Mouse (Mus musculus) T-helper 1 cell (primary cell): ENCODE measurements at regions not wholly inside any gene's neighbourhood (a gene's known extent, or its start where the extent isn't known, plus 50 kb on each side); places are given as distances from the start of the nearest gene placed in this dataset.

Experiments used
- in situ Hi-C: fragments of 300-600 bp; cut with MboI, MseI; formaldehyde crosslinking; loops from one replicate; pipeline ENCODE4 v1.15.1; 2025; ENCODE audit warnings: high pct_unique_total_duplicates

- in situ Hi-C loops = loop anchor here (10.0 kb wide), 1 partner anchor 677 kb away; no protein-coding TSS in a partner anchor
These were observed 401.3 kb downstream of the Pet2 start for GRCm38 (mm10) chrX:89008166-89008565.
